Mouse (Mus musculus) embryonic fibroblast, embryonic 13.5 days (primary cell): ENCODE data around the gene Ptgs1. TPM values are rescaled to one million over a fixed set of nuclear protein-coding genes. Genes with fewer than 3 reads are reported as not detected.
"Not testable (repeated sequence)": the region's sequence is repeated elsewhere in the genome, so short reads cannot be mapped to it uniquely, and the experiment has no call there.

ENCODE experiments used
- H3K27ac ChIP-seq: 2 replicates; pipeline ENCODE4 v1.5.1; 2012; ENCODE audit warnings: low read length, control low read depth, inconsistent platforms; ENCODE audit not compliant: insufficient read depth
- H3K4me1 ChIP-seq: 2 replicates; pipeline ENCODE4 v1.6.1; 2011; ENCODE audit warnings: low read length; ENCODE audit not compliant: control insufficient read depth, insufficient read depth
- H3K4me3 ChIP-seq: 2 replicates; pipeline ENCODE4 v1.5.1; 2011; ENCODE audit warnings: mild to moderate bottlenecking, control low read depth, low read length; ENCODE audit not compliant: insufficient read depth
- CTCF ChIP-seq: IDR thresholded peaks from 2 replicates; pipeline ENCODE4 v1.5.1; 2011; ENCODE audit warnings: mild to moderate bottlenecking, control low read depth, low read length, moderate library complexity, borderline replicate concordance; ENCODE audit not compliant: insufficient read depth
- POLR2A ChIP-seq: IDR thresholded peaks from 2 replicates; pipeline ENCODE4 v1.6.1; 2011; ENCODE audit warnings: low read depth, mild to moderate bottlenecking, control low read depth, low read length, moderate library complexity
- polyA plus RNA-seq: library from polyadenylated mRNA; stranded (reverse); fragments of >200 nt; gene quantifications from 2 replicates; pipeline ENCODE4 v1.2.4, GENCODE M21; 2011; ENCODE audit warnings: low read depth; ENCODE audit not compliant: missing spikeins, insufficient read length

Ptgs1 gene
- 22.5 and 33.7 TPM in 2 replicates for polyA plus RNA-seq

DNA sequence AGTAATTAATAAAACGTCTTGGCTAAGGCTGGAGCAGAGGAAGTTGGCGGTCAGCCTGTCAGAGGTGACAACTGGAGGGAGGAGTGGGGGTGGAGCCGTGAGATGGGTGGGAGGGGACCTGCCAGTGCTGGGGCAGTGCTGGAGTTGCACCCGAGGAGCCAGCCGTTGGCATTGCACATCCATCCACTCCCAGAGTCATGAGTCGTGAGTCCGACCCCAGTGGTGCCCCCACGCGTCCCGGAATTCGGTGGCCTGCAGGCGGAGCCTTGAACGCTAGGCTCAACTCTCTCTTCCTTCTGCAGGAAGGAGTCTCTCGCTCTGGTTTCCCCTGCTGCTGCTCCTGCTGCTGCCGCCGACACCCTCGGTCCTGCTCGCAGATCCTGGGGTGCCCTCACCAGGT, at the start of gene Ptgs1:
Gene Ptgs1, plus strand, starts transcription at position 61 of the 400 bp plus-strand sequence.
- no peak within 1 kb of the TSS for H3K27ac ChIP-seq
- no peaks in the 10 kb centered on the region for H3K4me1 ChIP-seq
- H3K4me3 ChIP-seq: peak within 1 kb of the TSS; percentile 39
- TF ChIP-seq POLR2A (peak; percentile 52; the same call in 1 of the 2 replicates), CTCF (no peak)

DNA sequence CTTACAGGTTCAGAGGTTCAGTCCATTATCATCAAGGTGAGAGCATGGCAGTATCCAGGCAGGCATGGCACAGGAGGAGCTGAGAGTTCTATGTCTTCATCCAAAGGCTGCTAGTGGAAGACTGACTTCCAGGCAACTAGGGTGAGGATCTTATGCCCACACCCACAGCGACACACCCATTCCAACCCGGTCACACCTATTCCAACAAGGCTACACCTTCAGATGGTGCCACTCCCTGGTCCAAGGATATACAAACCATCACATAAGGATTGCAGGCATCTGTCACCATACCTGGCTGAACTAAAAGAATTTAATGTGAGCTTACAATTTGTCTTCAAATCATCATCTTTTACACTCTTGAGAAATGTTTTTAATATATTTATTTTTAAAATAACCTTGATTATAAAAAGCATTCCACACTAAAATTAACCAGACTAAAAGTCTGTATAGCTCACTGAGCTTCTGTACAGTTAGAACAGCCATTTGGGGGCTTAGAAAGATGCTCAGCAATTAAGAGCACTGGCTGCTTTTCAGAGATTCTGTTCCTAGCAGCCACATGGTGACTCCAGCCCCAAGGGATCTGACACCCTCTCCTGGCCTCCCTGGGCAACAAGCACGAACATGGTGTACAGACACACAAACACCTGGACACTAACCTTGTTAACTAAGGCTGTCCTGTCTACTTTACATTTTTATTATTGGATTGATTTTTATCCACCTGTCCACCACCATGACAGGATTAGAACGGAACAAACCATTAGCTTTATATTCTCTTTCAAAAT, 48.4 kb upstream of the Ptgs1 start:
- not testable (repeated sequence) for H3K4me1 ChIP-seq, H3K4me3 ChIP-seq, H3K27ac ChIP-seq

DNA sequence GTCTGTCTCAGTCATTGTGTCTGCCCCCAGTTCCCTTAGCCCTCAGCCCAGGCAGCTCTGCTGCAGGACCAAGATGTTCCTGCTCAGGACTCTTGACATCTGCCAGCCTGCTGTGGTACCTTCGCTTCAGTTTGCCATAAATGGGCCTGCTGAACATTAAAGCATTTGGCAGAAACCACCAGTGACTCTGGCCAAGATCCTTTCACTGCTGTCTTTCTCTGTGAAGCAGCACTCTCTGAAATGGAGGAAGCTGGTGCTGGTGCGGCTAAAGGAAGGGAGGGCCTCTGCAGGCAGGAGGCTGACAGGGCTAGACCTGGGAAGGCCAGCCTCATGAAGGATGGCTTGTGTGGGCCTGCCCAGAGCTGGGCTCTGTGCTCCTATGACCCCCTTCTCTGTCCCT, 46.9 kb upstream of the Ptgs1 start:
- TF ChIP-seq POLR2A (no peak), CTCF (no peak)
- Histone ChIP-seq H3K4me1 (no peaks in the 10 kb centered on the region), H3K4me3 (no peak overlapping the region), H3K27ac (no peak overlapping the region)

DNA sequence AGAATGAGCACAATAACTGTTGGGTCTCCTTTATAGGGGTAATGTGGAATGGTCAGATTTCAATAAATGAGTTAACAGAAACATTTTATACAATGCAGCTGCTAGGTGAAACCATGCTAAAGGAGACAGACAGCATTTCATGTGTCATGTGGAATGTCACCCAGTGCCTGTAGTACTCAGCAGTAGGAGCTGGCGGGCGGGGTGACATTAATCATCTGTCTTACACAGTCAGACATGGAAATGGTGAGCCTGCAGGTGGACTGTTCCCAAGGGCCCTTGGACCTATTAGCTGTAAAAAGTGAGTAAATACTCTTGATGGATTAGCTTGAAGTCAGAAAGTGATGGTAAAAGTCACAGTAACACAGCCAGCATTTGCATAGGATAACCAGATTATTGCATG, 46.0 kb upstream of the Ptgs1 start:
- H3K27ac ChIP-seq: no peak overlapping the region

DNA sequence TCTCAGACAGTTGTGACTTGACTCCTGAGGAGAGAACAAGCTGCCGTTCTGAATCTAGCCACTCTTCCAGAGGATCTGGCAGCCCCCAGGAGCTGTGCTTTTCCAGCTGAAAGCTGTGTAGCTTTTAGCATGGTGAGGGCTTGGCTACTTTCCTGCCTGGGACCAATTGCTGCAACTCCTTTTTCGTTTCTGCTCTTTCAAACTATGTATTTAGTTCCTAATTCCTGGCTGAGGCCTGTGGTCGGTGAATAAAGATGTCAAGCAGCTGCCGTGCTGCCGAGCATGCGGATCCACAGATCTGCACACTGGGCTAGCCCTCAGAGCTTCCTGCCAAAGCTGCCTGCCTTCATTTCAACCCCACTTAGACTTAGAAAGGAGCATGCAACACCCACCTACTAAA, 45.4 kb upstream of the Ptgs1 start:
- TF ChIP-seq POLR2A: no peak
- no peak overlapping the region; the same call in 1 of the 2 replicates for H3K27ac ChIP-seq
- H3K4me1 ChIP-seq: no peaks in the 10 kb centered on the region
- no peak overlapping the region for H3K4me3 ChIP-seq

More for the DNA sequence above, 46.0 kb upstream of the Ptgs1 start:
- Histone ChIP-seq H3K4me1 (no peaks in the 10 kb centered on the region), H3K4me3 (no peak overlapping the region)
- TF ChIP-seq CTCF: no peak
- no peak for TF ChIP-seq POLR2A

DNA sequence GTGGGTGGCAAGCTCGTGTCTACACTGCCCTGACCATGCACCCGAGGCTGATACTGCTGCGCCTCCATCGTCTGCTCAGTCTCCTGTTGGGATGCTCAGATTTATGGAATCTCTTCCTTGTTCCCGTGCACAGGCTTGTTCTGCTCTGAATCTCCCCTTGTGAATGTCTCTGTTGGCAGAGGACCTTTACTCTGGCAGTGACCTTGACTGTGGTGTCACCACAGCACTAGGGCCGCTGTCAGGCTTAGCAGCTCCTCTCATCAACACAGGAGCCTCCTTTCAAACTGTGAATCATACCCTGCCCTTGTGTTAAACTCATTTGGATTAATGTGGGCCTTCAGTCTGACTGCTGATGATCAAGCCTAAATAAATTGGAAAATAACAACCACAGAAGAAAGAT, 41.0 kb upstream of the Ptgs1 start:
- not testable (repeated sequence) for H3K4me1 ChIP-seq, H3K4me3 ChIP-seq, H3K27ac ChIP-seq

DNA sequence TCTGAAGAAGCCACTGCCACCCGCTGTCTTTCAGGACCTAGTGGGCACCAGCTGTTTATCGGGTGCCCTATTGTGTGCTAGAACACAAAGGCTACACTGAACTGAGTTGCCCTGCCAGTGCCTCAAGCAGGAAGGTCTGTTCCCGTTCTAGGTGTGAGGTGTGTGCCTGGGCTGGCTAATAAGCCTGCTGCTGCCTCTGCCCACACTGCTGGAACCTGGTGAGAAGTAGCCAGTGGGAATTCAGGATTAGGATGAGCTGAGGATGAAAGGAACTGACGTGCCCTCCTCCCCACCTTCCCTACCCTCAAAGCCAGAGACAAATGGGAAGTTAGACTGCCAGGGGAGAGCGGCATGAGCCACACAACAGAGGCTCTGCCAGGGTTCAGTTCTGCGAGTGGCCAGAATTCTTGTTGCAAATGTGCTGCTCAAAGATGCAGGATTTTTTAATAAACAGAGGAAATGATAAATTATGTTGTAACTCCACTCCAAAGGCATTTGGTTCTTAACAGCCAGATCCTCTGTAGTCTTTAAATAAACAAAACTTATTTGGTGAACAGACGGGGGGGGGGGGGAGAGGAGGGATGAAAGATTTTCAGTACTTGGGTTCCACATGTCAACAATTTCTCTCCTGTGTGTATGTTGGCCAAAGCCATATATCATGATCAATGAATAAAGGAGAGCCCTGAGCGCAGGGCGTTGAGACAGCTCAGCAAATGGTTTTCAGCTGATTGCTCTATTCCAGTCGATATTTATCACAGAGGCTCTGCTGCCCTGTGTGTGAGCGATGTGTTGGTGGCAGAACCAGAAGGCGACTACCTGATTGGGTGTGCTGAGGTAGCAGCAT, 38.9 kb upstream of the Ptgs1 start:
- Histone ChIP-seq H3K4me1 (no peaks in the 10 kb centered on the region), H3K27ac (no peak overlapping the region), H3K4me3 (no peak overlapping the region)
- TF ChIP-seq CTCF (no peak), POLR2A (no peak)

DNA sequence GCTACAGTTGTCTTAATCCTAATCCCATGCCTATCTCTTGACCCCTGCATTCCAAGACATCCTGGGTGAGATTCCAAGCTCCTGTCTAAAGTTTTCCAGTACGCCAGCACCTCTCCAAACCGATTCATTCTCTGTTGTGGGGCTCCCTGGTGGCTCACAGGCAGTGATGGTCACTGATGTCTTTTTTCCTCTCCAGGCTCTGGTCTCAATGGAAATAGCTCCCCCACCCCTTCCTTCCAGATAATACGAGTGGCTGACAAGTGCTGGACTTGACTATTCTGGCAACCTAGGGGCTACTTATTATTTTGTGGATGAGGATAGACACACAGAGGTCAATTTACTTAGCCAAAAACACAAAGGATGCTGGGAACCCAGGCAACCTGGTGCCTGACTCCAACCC, 33.2 kb upstream of the Ptgs1 start:
- Histone ChIP-seq H3K4me1 (0 out of 2 replicates have a peak, but pooled peaks cover 2% of the 10 kb centered on the region), H3K27ac (no peak overlapping the region), H3K4me3 (no peak overlapping the region)
- TF ChIP-seq POLR2A (no peak), CTCF (no peak)

DNA sequence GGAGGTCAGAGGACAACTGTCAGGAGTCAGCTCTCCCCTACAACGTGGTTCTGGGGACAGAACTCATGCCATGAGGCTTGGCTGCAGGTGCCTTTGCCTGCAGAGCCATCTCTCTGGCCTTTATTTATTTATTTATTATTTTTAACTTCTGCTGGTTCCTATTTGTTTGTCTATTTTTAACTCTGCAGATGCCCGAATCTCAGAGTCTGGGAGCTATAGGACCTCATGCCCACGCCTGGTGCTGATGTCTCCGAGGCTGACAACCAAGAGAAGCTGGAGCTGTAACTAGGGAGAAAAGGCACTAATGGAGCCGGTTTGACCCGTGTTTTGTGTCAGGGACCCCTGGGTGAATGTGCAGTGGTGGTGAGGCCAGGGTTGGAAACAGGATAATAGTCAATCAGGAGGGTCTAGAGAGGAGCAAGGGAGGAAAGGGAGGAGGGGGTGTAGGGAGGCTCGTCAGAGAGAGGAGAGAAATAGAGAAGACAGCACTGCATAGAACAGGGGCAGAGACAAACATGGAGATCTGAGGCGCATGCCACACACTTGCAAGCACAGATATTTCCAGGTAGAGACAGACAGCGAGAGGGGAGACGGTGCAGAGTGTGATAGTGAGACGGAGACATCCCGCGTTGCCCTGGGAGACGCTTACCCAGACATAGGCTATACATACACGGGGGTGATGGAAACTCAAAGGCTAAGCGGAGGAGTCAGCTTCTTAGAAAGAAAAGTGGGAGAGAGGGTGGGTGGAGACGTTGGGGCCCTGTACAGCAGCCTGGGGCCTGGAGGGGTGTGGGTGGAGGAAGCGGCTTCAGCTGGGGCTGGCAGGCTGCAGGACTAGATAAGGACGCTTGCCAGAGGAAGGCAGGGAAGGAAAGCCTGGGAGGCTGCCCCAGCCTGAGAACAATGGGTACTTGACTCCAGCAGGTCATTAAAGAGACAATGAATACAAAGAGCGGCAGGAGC, 32.0 kb upstream of the Ptgs1 start:
- H3K4me3 ChIP-seq: no peak overlapping the region
- no peak overlapping the region for H3K27ac ChIP-seq
- H3K4me1 ChIP-seq: 0 out of 2 replicates have a peak, but pooled peaks cover 2% of the 10 kb centered on the region
- no peak for TF ChIP-seq CTCF
- no peak for TF ChIP-seq POLR2A
